Mouse (Mus musculus) hindbrain, postnatal 0 days (tissue): Measurements from ENCODE around the gene 9130409I23Rik. TPM values are rescaled to one million over a fixed set of nuclear protein-coding genes. Genes with fewer than 3 reads are reported as not detected.
A peak's percentile ranks its signal among the peaks of the same experiment; 100 is the strongest.

Source experiments
- ATAC-seq: fragments of 200-750 bp; cut with Nextera tagmentation; 2 replicates; pipeline ENCODE4 v1.8.0; 2017; ENCODE audit warnings: mild to moderate bottlenecking, moderate TSS enrichment, moderate library complexity
- DNase-seq: peaks from one replicate; pipeline ENCODE4 v3.0.0-alpha.2; 2015; ENCODE audit warnings: low spot score
- H3K27ac ChIP-seq: fragments of 300-500 bp; sonication (generic); 2 replicates; pipeline ENCODE4 v1.5.1; 2014; ENCODE audit warnings: mild to moderate bottlenecking
- H3K27me3 ChIP-seq: fragments of 300-500 bp; sonication (generic); 2 replicates; pipeline ENCODE4 v1.6.1; 2014; ENCODE audit warnings: low read length, mixed read lengths; ENCODE audit not compliant: insufficient read depth
- H3K36me3 ChIP-seq: fragments of 300-500 bp; sonication (generic); 2 replicates; pipeline ENCODE4 v1.6.1; 2014; ENCODE audit warnings: low read length, mixed read lengths; ENCODE audit not compliant: insufficient read depth
- H3K4me1 ChIP-seq: fragments of 300-500 bp; sonication (generic); 2 replicates; pipeline ENCODE4 v1.6.1; 2014; ENCODE audit warnings: antibody characterized with exemption, low read length, mixed read lengths; ENCODE audit not compliant: insufficient read depth
- H3K4me2 ChIP-seq: fragments of 300-500 bp; sonication (generic); 2 replicates; pipeline ENCODE4 v1.6.1; 2014; ENCODE audit warnings: low read depth, mild to moderate bottlenecking, low read length, moderate library complexity, mixed read lengths
- H3K4me3 ChIP-seq: fragments of 300-500 bp; sonication (generic); 2 replicates; pipeline ENCODE4 v1.5.1; 2014; ENCODE audit warnings: low read length
- H3K9ac ChIP-seq: fragments of 300-500 bp; sonication (generic); replicated peaks from 2 replicates; pipeline ENCODE4 v1.6.1; 2014; ENCODE audit warnings: mild to moderate bottlenecking, low read length, moderate library complexity, mixed read lengths
- H3K9me3 ChIP-seq: fragments of 300-500 bp; sonication (generic); 2 replicates; pipeline ENCODE4 v1.6.1; 2016; ENCODE audit warnings: low read length, mixed read lengths
- CTCF ChIP-seq: IDR thresholded peaks from 2 replicates; pipeline ENCODE4 v1.5.1; 2016; ENCODE audit warnings: antibody characterized with exemption, control low read depth, low read depth
- WGBS: fragments of 180-500 bp; shearing (Covaris S2); extraction: QIAGEN DNeasy Blood & Tissue Kit; methylation state at CpG from one replicate; pipeline ENCODE4 v1.1.7; 2014; 5-methylcytosine and 5-hydroxymethylcytosine counted together
- polyA plus RNA-seq: library from polyadenylated mRNA; unstranded; fragments of >200 nt; fragmentation: Nextera tagmentation; extraction: Ambion mirVana; gene quantifications from 2 replicates; pipeline ENCODE4 v1.2.1, GENCODE M21; 2015
- total RNA-seq: library from RNA; depleted of rRNA; stranded (reverse); fragments of >200 nt; gene quantifications from 2 replicates; pipeline ENCODE4 v1.2.3, GENCODE M21; 2014

The 9130409I23Rik gene
- total and polyA plus RNA-seq, 2 experiments from 2014 or later = not detected

- Histone ChIP-seq H3K27ac (peak overlapping the region; percentile 71; the same call in 1 of the 2 replicates), H3K27me3 (no peaks in the 10 kb centered on the region), H3K9ac (no peak overlapping the region), H3K9me3 (no peaks in the 10 kb centered on the region), H3K4me1 (peaks cover 4% of the 10 kb centered on the region; the same call in 1 of the 2 replicates), H3K36me3 (no peaks in the 10 kb centered on the region), H3K4me2 (no peak overlapping the region), H3K4me3 (no peak overlapping the region)
- TF ChIP-seq CTCF = no peak
- ATAC-seq = no peak
- peak; percentile 46 for DNase-seq
Measured at GRCm38 (mm10) chr1:181015558-181015957, 35.5 kb upstream of the 9130409I23Rik start.

- Histone ChIP-seq H3K27ac (peak overlapping the region; percentile 71; the same call in 1 of the 2 replicates), H3K4me2 (peak overlapping the region; percentile 96), H3K36me3 (no peaks in the 10 kb centered on the region), H3K9ac (no peak overlapping the region), H3K9me3 (no peaks in the 10 kb centered on the region), H3K4me3 (no peak overlapping the region), H3K4me1 (peaks cover 4% of the 10 kb centered on the region; the same call in 1 of the 2 replicates), H3K27me3 (no peaks in the 10 kb centered on the region)
- WGBS = 65% methylated on average over 4 of the region's 4 CpGs
- no peak for DNase-seq
- TF ChIP-seq CTCF = no peak
- no peak for ATAC-seq
Measured at GRCm38 (mm10) chr1:181016045-181016444, 35.0 kb upstream of the 9130409I23Rik start.

- H3K4me2 ChIP-seq = peak overlapping the region; percentile 96
- H3K9me3 ChIP-seq = no peaks in the 10 kb centered on the region
- no peaks in the 10 kb centered on the region for H3K27me3 ChIP-seq
- WGBS = under 1% methylated on average over 21 of the region's 21 CpGs
- peak overlapping the region; percentile 51 for H3K9ac ChIP-seq
- TF ChIP-seq CTCF = no peak
- peak; percentile 77 for ATAC-seq
- peak overlapping the region; percentile 71 for H3K27ac ChIP-seq
- H3K4me3 ChIP-seq = peak overlapping the region; percentile 46
- no peaks in the 10 kb centered on the region for H3K36me3 ChIP-seq
- peaks cover 4% of the 10 kb centered on the region; the same call in 1 of the 2 replicates for H3K4me1 ChIP-seq
- peak; percentile 79 for DNase-seq
Measured at GRCm38 (mm10) chr1:181016532-181017131, 34.4 kb upstream of the 9130409I23Rik start.

- Histone ChIP-seq H3K36me3 (no peaks in the 10 kb centered on the region), H3K9ac (peak overlapping the region; percentile 51), H3K4me3 (peak overlapping the region; percentile 46), H3K4me1 (peaks cover 4% of the 10 kb centered on the region; the same call in 1 of the 2 replicates), H3K4me2 (peak overlapping the region; percentile 96), H3K27me3 (no peaks in the 10 kb centered on the region), H3K27ac (peak overlapping the region; percentile 71), H3K9me3 (no peaks in the 10 kb centered on the region)
- peak; percentile 76 for DNase-seq
- TF ChIP-seq CTCF = no peak
- WGBS = under 1% methylated on average over 22 of the region's 22 CpGs
- ATAC-seq = peak; percentile 84
Measured at GRCm38 (mm10) chr1:181017212-181017711, 33.8 kb upstream of the 9130409I23Rik start.

- no peaks in the 10 kb centered on the region for H3K9me3 ChIP-seq
- H3K4me2 ChIP-seq = peak overlapping the region; percentile 96
- peaks cover 4% of the 10 kb centered on the region; the same call in 1 of the 2 replicates for H3K4me1 ChIP-seq
- ATAC-seq (no peak), DNase-seq (no peak)
- no peak for TF ChIP-seq CTCF
- no peaks in the 10 kb centered on the region for H3K36me3 ChIP-seq
- no peaks in the 10 kb centered on the region for H3K27me3 ChIP-seq
- H3K9ac ChIP-seq = no peak overlapping the region
- no peak overlapping the region for H3K4me3 ChIP-seq
- WGBS = 71% methylated on average over 13 of the region's 13 CpGs
- H3K27ac ChIP-seq = no peak overlapping the region
Measured at GRCm38 (mm10) chr1:181017890-181018420, 33.1 kb upstream of the 9130409I23Rik start.

- DNase-seq = no peak
- no peaks in the 10 kb centered on the region for H3K36me3 ChIP-seq
- ATAC-seq = no peak
- WGBS = 58% methylated on average over 5 of the region's 5 CpGs
- no peak within 1 kb of the TSS for H3K4me2 ChIP-seq
- no peaks in the 10 kb centered on the region for H3K9me3 ChIP-seq
- no peaks in the 10 kb centered on the region for H3K27me3 ChIP-seq
- H3K4me1 ChIP-seq = no peaks in the 10 kb centered on the region; the same call in 1 of the 2 replicates
- no peak within 1 kb of the TSS for H3K9ac ChIP-seq
- H3K27ac ChIP-seq = no peak within 1 kb of the TSS
- no peak within 1 kb of the TSS for H3K4me3 ChIP-seq
- TF ChIP-seq CTCF = no peak
Measured at GRCm38 (mm10) chr1:181020756-181021487, 30.1 kb upstream of the 9130409I23Rik start, which contains the start of gene Ephx1. Ephx1 (minus strand) TSS chr1:181020904.
